Mouse (Mus musculus) liver, embryonic 15.5 days (tissue): ENCODE data around the gene Tpp1. TPM values are rescaled to one million over a fixed set of nuclear protein-coding genes. Genes with fewer than 3 reads are reported as not detected.

Source experiments
- ATAC-seq: fragments of 200-750 bp; cut with Nextera tagmentation; 2 replicates; pipeline ENCODE4 v1.8.0; 2017; ENCODE audit warnings: moderate number of reproducible peaks, mild to moderate bottlenecking, moderate library complexity; ENCODE audit not compliant: insufficient read depth
- H3K27ac ChIP-seq: fragments of 300-500 bp; sonication (generic); replicated peaks from 2 replicates; pipeline ENCODE4 v1.5.1; 2015; ENCODE audit warnings: mild to moderate bottlenecking, inconsistent platforms
- H3K27me3 ChIP-seq: fragments of 300-500 bp; sonication (generic); 2 replicates; pipeline ENCODE4 v1.6.1; 2015; ENCODE audit warnings: mild to moderate bottlenecking, inconsistent platforms
- H3K36me3 ChIP-seq: fragments of 300-500 bp; sonication (generic); replicated peaks from 2 replicates; pipeline ENCODE4 v1.6.1; 2015; ENCODE audit warnings: moderate library complexity, mild to moderate bottlenecking, inconsistent platforms
- H3K4me1 ChIP-seq: fragments of 300-500 bp; sonication (generic); replicated peaks from 2 replicates; pipeline ENCODE4 v1.6.1; 2015; ENCODE audit warnings: inconsistent platforms
- H3K4me2 ChIP-seq: fragments of 300-500 bp; sonication (generic); 2 replicates; pipeline ENCODE4 v1.6.1; 2015; ENCODE audit warnings: moderate library complexity, mild to moderate bottlenecking, inconsistent platforms
- H3K4me3 ChIP-seq: fragments of 300-500 bp; sonication (generic); replicated peaks from 2 replicates; pipeline ENCODE4 v1.5.1; 2015; ENCODE audit warnings: mild to moderate bottlenecking, inconsistent platforms
- H3K9ac ChIP-seq: fragments of 300-500 bp; sonication (generic); 2 replicates; pipeline ENCODE4 v1.6.1; 2015; ENCODE audit warnings: moderate library complexity, mild to moderate bottlenecking, inconsistent platforms
- H3K9me3 ChIP-seq: fragments of 300-500 bp; sonication (generic); replicated peaks from 2 replicates; pipeline ENCODE4 v1.6.1; 2016; ENCODE audit warnings: inconsistent platforms
- WGBS: fragments of 180-500 bp; shearing (Covaris S2); methylation state at CpG from one replicate; pipeline ENCODE4 v1.1.7; 2015; ENCODE audit warnings: mixed read lengths; ENCODE audit not compliant: insufficient replicate concordance; 5-methylcytosine and 5-hydroxymethylcytosine counted together
- polyA plus RNA-seq: library from polyadenylated mRNA; unstranded; fragments of >200 nt; fragmentation: Nextera tagmentation; extraction: Ambion mirVana; gene quantifications from 2 replicates; pipeline ENCODE4 v1.2.1, GENCODE M21; 2015

Gene Tpp1
- 59.4 and 62.5 TPM in 2 replicates for polyA plus RNA-seq

DNA sequence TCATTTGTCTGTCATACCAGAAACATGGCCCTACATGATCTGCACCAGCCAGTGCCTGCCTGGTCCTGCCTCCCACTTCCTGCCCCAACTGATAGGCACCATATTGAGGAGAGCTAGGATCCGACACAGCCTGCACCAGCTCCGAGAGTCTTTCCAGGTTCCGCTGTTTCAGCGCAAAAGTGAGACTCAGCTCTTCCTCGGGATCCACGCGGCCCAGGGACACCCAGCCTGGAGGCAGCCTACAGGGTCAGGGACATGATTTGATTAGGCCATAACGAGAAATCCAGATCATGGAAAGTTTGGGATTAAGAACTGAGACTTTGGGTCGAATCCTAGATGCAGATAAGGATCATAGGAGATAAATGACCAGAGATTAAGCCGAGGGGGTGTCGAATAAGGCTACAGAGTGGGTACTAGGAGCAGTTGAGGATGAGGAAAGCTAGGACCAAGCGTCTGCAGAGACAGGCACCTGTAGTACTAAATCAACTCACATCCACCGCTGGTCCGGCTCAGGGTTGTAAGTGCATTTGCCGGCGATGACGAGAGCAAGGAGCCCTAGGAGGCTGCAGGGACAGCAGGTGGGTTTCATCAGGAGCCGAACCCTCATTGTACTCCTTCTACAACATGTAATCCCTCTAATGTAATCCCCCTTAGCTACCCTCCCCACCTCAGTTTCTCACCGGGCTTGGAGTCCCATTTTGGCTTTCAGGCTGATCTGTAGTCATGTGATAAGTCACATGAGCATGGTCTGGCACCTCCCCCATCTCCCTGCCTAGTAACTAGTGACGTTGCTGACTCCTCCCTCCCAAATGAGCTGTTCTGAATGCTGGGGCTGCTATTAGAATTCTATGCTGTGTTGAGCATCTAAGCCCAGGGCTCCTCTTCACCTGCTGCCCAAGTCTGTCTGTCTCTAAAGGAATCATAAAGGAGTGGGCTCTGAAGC, at the start of gene Tpp1:
Gene Tpp1, minus strand, starts transcription at position 745 of the 943 bp plus-strand sequence.
- peaks cover 16% of the 10 kb centered on the region for H3K4me1 ChIP-seq
- peak; percentile 80 for ATAC-seq
- peak within 1 kb of the TSS; percentile 73 for H3K4me3 ChIP-seq
- peak within 1 kb of the TSS; percentile 63 for H3K27ac ChIP-seq
- peak within 1 kb of the TSS; percentile 78 for H3K4me2 ChIP-seq
- H3K27me3 ChIP-seq = no peaks in the 10 kb centered on the region
- H3K9me3 ChIP-seq = no peaks in the 10 kb centered on the region
- peak within 1 kb of the TSS; percentile 74 for H3K9ac ChIP-seq
- H3K36me3 ChIP-seq = peaks cover 30% of the 10 kb centered on the region
- WGBS = 21% methylated on average over 20 of the region's 20 CpGs

DNA sequence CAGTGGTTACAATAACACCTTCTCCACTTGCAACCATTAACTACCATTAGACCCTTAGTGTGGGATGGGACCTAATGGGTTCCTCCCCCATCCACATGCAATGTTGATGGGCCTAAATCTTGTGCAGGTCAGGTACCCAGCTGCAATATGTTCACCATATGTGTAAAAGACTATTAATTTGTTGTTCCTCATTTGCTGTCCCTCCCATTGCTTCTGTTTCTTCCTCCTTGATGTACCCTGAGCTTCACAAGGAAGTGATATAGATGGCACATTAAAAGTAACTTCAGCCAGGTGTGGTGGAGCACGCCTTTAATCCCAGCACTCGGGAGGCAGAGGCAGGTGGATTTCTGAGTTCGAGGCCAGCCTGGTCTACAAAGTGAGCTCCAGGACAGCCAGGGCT, 44.9 kb upstream of the Tpp1 start:
- H3K4me3 ChIP-seq = no peak overlapping the region
- 60% methylated on average over 3 of the region's 3 CpGs for WGBS
- peaks cover 4% of the 10 kb centered on the region for H3K27me3 ChIP-seq
- no peak for ATAC-seq
- no peak overlapping the region for H3K9ac ChIP-seq
- no peak overlapping the region for H3K27ac ChIP-seq
- no peaks in the 10 kb centered on the region for H3K36me3 ChIP-seq
- no peak overlapping the region for H3K4me2 ChIP-seq
- no peaks in the 10 kb centered on the region for H3K9me3 ChIP-seq
- no peaks in the 10 kb centered on the region for H3K4me1 ChIP-seq

- Histone ChIP-seq H3K27me3 (peaks cover 10% of the 10 kb centered on the region), H3K9ac (no peak overlapping the region), H3K27ac (no peak overlapping the region), H3K4me2 (no peak overlapping the region), H3K4me3 (no peak overlapping the region), H3K9me3 (no peaks in the 10 kb centered on the region), H3K4me1 (no peaks in the 10 kb centered on the region), H3K36me3 (no peaks in the 10 kb centered on the region)
- ATAC-seq = no peak
- WGBS = 23% methylated on average over 7 of the region's 7 CpGs
These were observed 43.8 kb upstream of the Tpp1 start for GRCm38 (mm10) chr7:105795759-105796366.

GRCm38 (mm10) chr7:105793701-105794100, 41.7 kb upstream of the Tpp1 start:
- ATAC-seq = no peak
- Histone ChIP-seq H3K4me3 (no peak overlapping the region), H3K36me3 (no peaks in the 10 kb centered on the region), H3K4me2 (no peak overlapping the region), H3K9me3 (no peaks in the 10 kb centered on the region), H3K9ac (no peak overlapping the region), H3K27ac (no peak overlapping the region), H3K27me3 (peaks cover 29% of the 10 kb centered on the region), H3K4me1 (no peaks in the 10 kb centered on the region)
- 72% methylated on average over 7 of the region's 7 CpGs for WGBS

DNA sequence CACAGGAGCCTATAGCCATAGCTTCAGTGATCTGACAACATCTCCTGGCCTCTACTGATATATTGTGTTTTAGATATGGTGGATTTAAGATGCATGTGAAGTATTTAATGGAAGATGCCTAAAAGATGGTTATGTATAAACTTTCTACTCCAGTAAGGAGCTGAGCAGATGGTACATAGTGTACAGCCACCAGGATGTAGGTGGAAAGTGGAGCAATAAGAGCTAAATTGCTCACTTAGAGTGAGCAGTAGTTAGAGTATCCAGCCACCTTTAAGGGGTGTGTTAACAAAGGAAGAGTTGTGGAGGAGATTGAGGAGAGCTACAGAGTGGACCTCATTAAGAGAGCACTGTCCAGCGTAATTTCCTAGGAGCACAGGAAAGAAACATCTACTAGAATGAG, 39.1 kb upstream of the Tpp1 start:
- H3K4me2 ChIP-seq = no peak overlapping the region
- H3K27me3 ChIP-seq = peaks cover 55% of the 10 kb centered on the region
- no peaks in the 10 kb centered on the region for H3K9me3 ChIP-seq
- 64% methylated on average over 1 of the region's 1 CpGs for WGBS
- no peaks in the 10 kb centered on the region for H3K36me3 ChIP-seq
- H3K4me1 ChIP-seq = no peaks in the 10 kb centered on the region; the same call in 1 of the 2 replicates
- no peak overlapping the region for H3K27ac ChIP-seq
- ATAC-seq = no peak
- no peak overlapping the region for H3K9ac ChIP-seq
- no peak overlapping the region for H3K4me3 ChIP-seq

GRCm38 (mm10) chr7:105787285-105788140, 35.5 kb upstream of the Tpp1 start, which contains the start of gene Dchs1:
Dchs1 (minus strand) TSS chr7:105787654.
- peak; percentile 43; the same call in 1 of the 2 replicates for ATAC-seq

GRCm38 (mm10) chr7:105786506-105787284, 34.7 kb upstream of the Tpp1 start:
- H3K27ac ChIP-seq = no peak overlapping the region

More at GRCm38 (mm10) chr7:105787285-105788140, 35.5 kb upstream of the Tpp1 start, which contains the start of gene Dchs1:
- no peaks in the 10 kb centered on the region for H3K9me3 ChIP-seq
- 2% methylated on average over 76 of the region's 97 CpGs for WGBS
- H3K27ac ChIP-seq = no peak within 1 kb of the TSS
- peaks cover 85% of the 10 kb centered on the region for H3K27me3 ChIP-seq
- H3K4me1 ChIP-seq = no peaks in the 10 kb centered on the region; the same call in 1 of the 2 replicates
- no peaks in the 10 kb centered on the region for H3K36me3 ChIP-seq
- H3K4me2 ChIP-seq = peak within 1 kb of the TSS; percentile 60
- H3K9ac ChIP-seq = no peak within 1 kb of the TSS
- H3K4me3 ChIP-seq = peak within 1 kb of the TSS; percentile 49

GRCm38 (mm10) chr7:105784556-105784955, 32.5 kb upstream of the Tpp1 start:
- Histone ChIP-seq H3K27ac (no peak overlapping the region), H3K36me3 (no peaks in the 10 kb centered on the region), H3K9ac (no peak overlapping the region), H3K4me3 (no peak overlapping the region), H3K4me2 (no peak overlapping the region), H3K4me1 (no peaks in the 10 kb centered on the region; the same call in 1 of the 2 replicates), H3K9me3 (no peaks in the 10 kb centered on the region), H3K27me3 (peaks cover 70% of the 10 kb centered on the region)
- 35% methylated on average over 4 of the region's 4 CpGs for WGBS
- ATAC-seq = no peak

More at GRCm38 (mm10) chr7:105786506-105787284, 34.7 kb upstream of the Tpp1 start:
- 14% methylated on average over 20 of the region's 20 CpGs for WGBS
- H3K4me3 ChIP-seq = peak overlapping the region; percentile 49
- H3K36me3 ChIP-seq = no peaks in the 10 kb centered on the region
- ATAC-seq = peak; percentile 33
- peaks cover 85% of the 10 kb centered on the region for H3K27me3 ChIP-seq
- H3K4me1 ChIP-seq = no peaks in the 10 kb centered on the region; the same call in 1 of the 2 replicates
- peak overlapping the region; percentile 60 for H3K4me2 ChIP-seq
- no peaks in the 10 kb centered on the region for H3K9me3 ChIP-seq
- no peak overlapping the region for H3K9ac ChIP-seq

GRCm38 (mm10) chr7:105783861-105784260, 31.8 kb upstream of the Tpp1 start:
- WGBS = 33% methylated on average over 4 of the region's 4 CpGs

More at GRCm38 (mm10) chr7:105783861-105784260, 31.8 kb upstream of the Tpp1 start:
- Histone ChIP-seq H3K9ac (no peak overlapping the region), H3K27me3 (peaks cover 63% of the 10 kb centered on the region), H3K4me1 (peaks cover 2% of the 10 kb centered on the region; the same call in 1 of the 2 replicates), H3K9me3 (no peaks in the 10 kb centered on the region), H3K27ac (no peak overlapping the region), H3K4me2 (no peak overlapping the region), H3K4me3 (no peak overlapping the region), H3K36me3 (no peaks in the 10 kb centered on the region)
- no peak for ATAC-seq
